Mouse (Mus musculus) embryonic fibroblast, embryonic 13.5 days (primary cell): ENCODE measurements at regions not wholly inside any gene's neighbourhood (a gene's known extent, or its start where the extent isn't known, plus 50 kb on each side); places are given as distances from the start of the nearest gene placed in this dataset.

Source experiments
- CTCF ChIP-seq: IDR thresholded peaks from 2 replicates; pipeline ENCODE4 v1.5.1; 2011; ENCODE audit warnings: mild to moderate bottlenecking, control low read depth, low read length, moderate library complexity, borderline replicate concordance; ENCODE audit not compliant: insufficient read depth
- POLR2A ChIP-seq: IDR thresholded peaks from 2 replicates; pipeline ENCODE4 v1.6.1; 2011; ENCODE audit warnings: low read depth, mild to moderate bottlenecking, control low read depth, low read length, moderate library complexity

- no peak for TF ChIP-seq CTCF
- TF ChIP-seq POLR2A, result no peak
Measured at GRCm38 (mm10) chr11:40592056-40592455, 102.9 kb downstream of the Mat2b start.
